Mouse (Mus musculus): ENCODE measurements around the gene Prkce. TPM values are rescaled to one million over a fixed set of nuclear protein-coding genes. Genes with fewer than 3 reads are reported as not detected.

Prkce gene
- polyA plus RNA-seq, 1 experiment from 2014 or later: 5.3 TPM

DNA sequence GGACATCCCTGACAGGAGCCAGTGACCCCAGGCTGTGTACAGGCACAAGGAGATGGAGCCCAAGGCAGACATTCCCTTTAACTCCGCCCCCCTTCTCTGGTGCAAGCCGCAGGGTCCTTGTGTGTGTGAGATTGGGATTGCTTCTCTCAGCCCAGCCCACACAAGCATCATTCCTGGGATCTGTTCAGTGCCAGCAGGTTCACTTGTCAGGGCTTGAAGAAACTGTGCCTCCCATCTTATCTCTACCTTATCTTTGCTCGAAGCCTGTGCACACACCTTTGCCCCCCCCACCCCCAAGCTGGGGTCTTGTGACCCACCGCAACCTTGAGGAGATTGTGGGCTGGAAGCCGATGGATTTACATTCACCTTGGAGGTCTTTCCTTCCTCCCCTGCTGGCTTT lies 508.8 kb downstream of the Prkce start:
- Histone ChIP-seq H3K4me2 (replicated peaks) (no peak overlapping the region), H3K4me1 (no peaks in the 10 kb centered on the region), H3K9ac (replicated peaks) (no peak overlapping the region), H3K27ac (replicated peaks) (no peak overlapping the region), H3K36me3 (no peaks in the 10 kb centered on the region), H3K27me3 (no peaks in the 10 kb centered on the region), H3K4me3 (no peak overlapping the region), H3K9me3 (no peaks in the 10 kb centered on the region)
- WGBS: 84% methylated on average over 5 of the region's 5 CpGs
- no peak for ATAC-seq (ENCODE audit: low FRiP score, low read depth)

DNA sequence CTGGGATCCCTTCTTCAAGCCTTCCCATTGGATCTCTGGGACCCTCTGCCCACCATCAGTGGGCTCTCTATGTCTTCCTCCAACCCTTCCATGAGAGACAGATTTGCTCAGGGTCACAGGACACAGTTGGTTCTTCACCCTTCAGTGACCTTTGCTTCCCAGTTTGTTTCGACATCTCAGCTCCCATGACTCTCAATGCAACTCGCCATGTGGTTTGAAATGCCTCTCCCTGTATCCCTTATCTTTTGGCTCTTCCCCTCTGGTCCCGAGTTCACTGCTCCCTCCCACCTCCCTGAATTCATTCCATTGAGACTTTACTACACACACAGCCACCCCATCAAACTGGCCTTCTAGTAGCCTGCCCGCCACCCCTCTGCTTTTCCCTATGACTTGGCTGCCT lies 509.3 kb downstream of the Prkce start:
- WGBS: 79% methylated on average over 4 of the region's 4 CpGs
- H3K27me3 ChIP-seq: no peaks in the 10 kb centered on the region
- no peak for ATAC-seq (ENCODE audit: low FRiP score, low read depth)
- H3K27ac ChIP-seq (replicated peaks): no peak overlapping the region
- no peak overlapping the region for H3K4me3 ChIP-seq
- H3K4me1 ChIP-seq: no peaks in the 10 kb centered on the region
- no peak overlapping the region for H3K4me2 ChIP-seq (replicated peaks)
- no peaks in the 10 kb centered on the region for H3K9me3 ChIP-seq
- H3K9ac ChIP-seq (replicated peaks): no peak overlapping the region
- no peaks in the 10 kb centered on the region for H3K36me3 ChIP-seq

DNA sequence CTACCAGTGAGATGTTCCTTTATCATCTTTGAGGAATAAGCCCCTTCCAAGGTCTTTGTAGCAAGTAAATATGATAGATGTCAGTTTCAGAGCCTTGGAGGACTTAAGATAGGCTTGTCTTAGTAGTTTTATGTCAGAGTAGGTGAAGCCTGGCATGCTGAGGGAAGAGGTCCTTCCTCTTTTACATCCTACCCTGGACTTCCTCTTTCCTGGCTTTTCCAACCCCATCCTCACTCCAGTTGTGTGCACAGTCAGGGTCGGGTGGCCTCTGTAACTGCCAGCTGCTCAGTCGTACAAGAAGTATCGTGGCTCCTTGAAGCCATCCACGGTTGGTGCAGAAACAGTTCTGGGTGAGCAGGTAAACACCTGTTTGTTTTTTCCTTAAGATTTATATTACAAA lies 517.7 kb downstream of the Prkce start:
- no peak overlapping the region for H3K4me2 ChIP-seq (replicated peaks)
- H3K27ac ChIP-seq (replicated peaks): no peak overlapping the region
- no peaks in the 10 kb centered on the region for H3K4me1 ChIP-seq
- H3K9ac ChIP-seq (replicated peaks): no peak overlapping the region
- ATAC-seq (ENCODE audit: low FRiP score, low read depth): no peak
- H3K4me3 ChIP-seq: no peak overlapping the region
- H3K27me3 ChIP-seq: no peaks in the 10 kb centered on the region
- no peaks in the 10 kb centered on the region for H3K36me3 ChIP-seq
- no peaks in the 10 kb centered on the region for H3K9me3 ChIP-seq
- 92% methylated on average over 4 of the region's 4 CpGs for WGBS

DNA sequence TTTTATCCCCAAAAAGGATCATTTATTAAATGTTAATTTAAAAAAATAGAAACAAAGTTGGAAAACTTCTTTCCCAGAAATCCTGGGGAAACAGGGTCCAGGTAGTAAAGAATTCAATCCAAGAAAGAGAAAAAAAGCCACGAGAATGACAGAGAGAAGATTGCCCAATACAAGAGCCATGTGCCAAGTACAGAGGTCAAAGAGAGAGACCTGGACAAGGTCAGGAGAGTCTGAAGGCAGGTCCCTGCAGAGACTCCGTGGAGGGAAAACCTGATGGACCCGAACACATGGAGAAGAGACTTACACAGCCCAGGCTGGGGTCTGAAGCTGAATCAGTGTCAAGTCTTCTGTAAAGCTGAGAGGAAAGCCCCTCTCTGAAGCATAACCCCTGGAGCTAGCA lies 519.4 kb downstream of the Prkce start:
- Histone ChIP-seq H3K4me1 (no peaks in the 10 kb centered on the region), H3K9me3 (no peaks in the 10 kb centered on the region), H3K4me2 (replicated peaks) (no peak overlapping the region), H3K27ac (replicated peaks) (no peak overlapping the region), H3K36me3 (no peaks in the 10 kb centered on the region), H3K27me3 (no peaks in the 10 kb centered on the region), H3K9ac (replicated peaks) (no peak overlapping the region), H3K4me3 (no peak overlapping the region)
- ATAC-seq (ENCODE audit: low FRiP score, low read depth): no peak
- WGBS: 82% methylated on average over 3 of the region's 3 CpGs

DNA sequence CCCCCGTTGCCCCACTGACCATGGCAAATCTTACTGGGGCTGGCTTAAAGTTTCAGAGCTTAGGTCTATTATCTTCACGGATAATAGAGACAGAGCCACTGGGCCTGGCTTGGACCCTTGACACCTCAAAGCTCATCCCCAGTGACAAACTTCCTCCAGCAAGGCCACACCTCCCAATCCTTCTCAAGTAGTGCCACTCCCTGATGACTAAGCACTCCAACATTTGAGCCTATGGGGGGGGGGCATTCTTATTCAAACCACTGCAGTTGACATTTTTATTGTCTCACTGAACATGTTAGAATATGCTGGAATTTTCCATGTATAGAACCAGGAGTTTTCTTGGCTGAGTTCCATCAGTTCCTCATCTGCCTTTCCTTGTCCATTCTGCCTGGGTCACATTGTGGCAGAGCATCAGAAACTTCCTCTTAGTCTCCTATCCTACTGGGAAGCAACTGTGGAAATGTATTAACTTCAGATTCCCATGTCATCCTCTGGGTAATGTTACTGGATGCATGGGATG lies 523.3 kb downstream of the Prkce start:
- H3K4me3 ChIP-seq: no peak overlapping the region
- H3K9ac ChIP-seq (replicated peaks): no peak overlapping the region
- no peaks in the 10 kb centered on the region for H3K36me3 ChIP-seq
- no peaks in the 10 kb centered on the region for H3K9me3 ChIP-seq
- WGBS: 63% methylated on average over 2 of the region's 2 CpGs
- ATAC-seq (ENCODE audit: low FRiP score, low read depth): no peak
- no peaks in the 10 kb centered on the region for H3K4me1 ChIP-seq
- H3K27me3 ChIP-seq: no peaks in the 10 kb centered on the region
- H3K27ac ChIP-seq (replicated peaks): no peak overlapping the region
- H3K4me2 ChIP-seq (replicated peaks): no peak overlapping the region

DNA sequence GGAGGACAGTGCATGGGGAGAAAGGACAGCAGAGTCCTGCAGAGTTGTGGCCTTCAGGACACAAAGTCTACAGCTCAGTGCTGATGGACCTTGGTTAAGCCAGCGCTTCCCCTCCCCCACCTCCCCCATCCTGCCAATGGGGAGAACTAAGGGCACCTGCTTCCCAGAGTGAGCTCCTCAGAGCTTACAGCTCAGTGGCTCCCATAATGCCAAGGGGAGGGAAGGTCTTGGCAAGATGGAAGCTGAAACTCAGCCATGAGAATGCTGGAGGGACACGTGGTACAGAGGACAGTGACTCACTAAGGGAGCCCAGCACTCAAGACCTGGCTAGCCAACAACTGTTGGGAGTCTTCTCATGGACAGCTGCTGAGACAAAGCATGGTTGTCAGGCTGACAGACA lies 530.2 kb downstream of the Prkce start:
- H3K27ac ChIP-seq (replicated peaks): no peak overlapping the region
- H3K27me3 ChIP-seq: no peaks in the 10 kb centered on the region
- H3K36me3 ChIP-seq: no peaks in the 10 kb centered on the region
- H3K4me3 ChIP-seq: no peak overlapping the region
- no peaks in the 10 kb centered on the region for H3K4me1 ChIP-seq
- no peak overlapping the region for H3K9ac ChIP-seq (replicated peaks)
- H3K4me2 ChIP-seq (replicated peaks): no peak overlapping the region
- 81% methylated on average over 2 of the region's 2 CpGs for WGBS
- ATAC-seq (ENCODE audit: low FRiP score, low read depth): no peak
- H3K9me3 ChIP-seq: no peaks in the 10 kb centered on the region

DNA sequence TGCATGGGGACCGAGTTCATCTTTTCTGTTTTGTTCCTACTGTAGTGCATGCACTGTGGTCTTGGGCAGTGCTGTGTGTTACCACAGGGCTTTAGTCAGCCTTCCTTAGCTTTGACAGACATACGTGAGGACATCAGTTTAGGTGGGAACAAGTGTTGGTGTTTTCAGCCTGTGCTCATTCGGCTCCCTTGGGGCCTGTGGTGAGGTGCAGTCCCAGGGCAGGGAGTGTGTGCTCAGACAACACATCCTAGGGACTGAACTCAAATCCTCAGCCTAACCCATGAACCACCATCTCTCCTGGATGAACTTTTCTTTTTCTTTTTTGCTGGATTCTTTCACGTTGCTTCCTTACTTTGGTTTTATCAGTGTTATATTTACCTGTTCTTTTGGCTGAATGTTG lies 535.8 kb downstream of the Prkce start:
- no peak for ATAC-seq (ENCODE audit: low FRiP score, low read depth)
- Histone ChIP-seq H3K27me3 (no peaks in the 10 kb centered on the region), H3K9me3 (no peaks in the 10 kb centered on the region), H3K27ac (replicated peaks) (no peak overlapping the region), H3K4me3 (no peak overlapping the region), H3K4me1 (no peaks in the 10 kb centered on the region), H3K9ac (replicated peaks) (no peak overlapping the region), H3K36me3 (no peaks in the 10 kb centered on the region), H3K4me2 (replicated peaks) (no peak overlapping the region)
- 82% methylated on average over 4 of the region's 4 CpGs for WGBS

DNA sequence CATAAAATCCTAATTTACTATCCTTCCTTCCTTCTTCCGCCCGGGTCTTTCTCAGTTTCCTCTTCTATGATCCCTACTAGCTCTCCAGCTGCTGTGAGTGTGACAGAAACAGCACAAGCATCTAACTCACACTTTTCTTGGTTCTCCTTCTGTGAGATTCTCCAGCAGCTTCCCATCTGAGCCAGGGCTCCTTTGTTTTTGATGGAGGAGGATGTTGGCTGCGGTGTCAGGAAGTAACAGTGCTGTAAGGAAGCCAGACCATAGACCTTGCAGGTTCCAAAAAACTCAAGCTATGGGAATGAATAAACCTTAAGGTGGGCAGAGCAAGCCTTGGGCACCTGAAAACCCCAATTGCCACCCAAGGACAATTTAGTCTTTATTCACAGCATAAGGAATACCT lies 537.7 kb downstream of the Prkce start:
- no peak overlapping the region for H3K9ac ChIP-seq (replicated peaks)
- no peaks in the 10 kb centered on the region for H3K4me1 ChIP-seq
- no peak for ATAC-seq (ENCODE audit: low FRiP score, low read depth)
- H3K27ac ChIP-seq (replicated peaks): no peak overlapping the region
- no peak overlapping the region for H3K4me2 ChIP-seq (replicated peaks)
- H3K4me3 ChIP-seq: no peak overlapping the region
- H3K36me3 ChIP-seq: no peaks in the 10 kb centered on the region
- no peaks in the 10 kb centered on the region for H3K27me3 ChIP-seq
- WGBS: 88% methylated on average over 3 of the region's 3 CpGs
- no peaks in the 10 kb centered on the region for H3K9me3 ChIP-seq

DNA sequence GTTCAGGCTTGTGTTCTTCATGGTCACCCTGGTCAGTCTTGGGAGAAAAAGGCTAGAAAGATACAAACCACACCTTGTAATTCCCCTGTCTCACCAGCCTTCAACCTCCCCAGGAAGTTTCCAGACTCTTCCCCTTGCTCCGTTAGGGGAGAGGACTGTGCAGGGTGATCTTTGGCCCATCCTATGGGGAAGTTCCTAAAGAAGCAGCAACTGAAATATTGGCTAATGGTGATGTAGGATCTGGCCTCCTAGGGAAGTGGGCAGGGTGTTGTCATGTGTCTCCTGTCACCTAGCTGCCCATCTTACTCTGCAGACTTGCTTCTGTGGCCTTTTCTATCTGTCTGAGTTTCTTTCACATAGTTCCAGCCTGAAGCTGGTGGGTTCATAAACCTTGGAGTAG lies 538.9 kb downstream of the Prkce start:
- H3K4me1 ChIP-seq: no peaks in the 10 kb centered on the region
- no peak overlapping the region for H3K4me2 ChIP-seq (replicated peaks)
- no peaks in the 10 kb centered on the region for H3K9me3 ChIP-seq
- ATAC-seq (ENCODE audit: low FRiP score, low read depth): no peak
- H3K27ac ChIP-seq (replicated peaks): no peak overlapping the region
- WGBS: 94% methylated on average over 1 of the region's 1 CpGs
- no peaks in the 10 kb centered on the region for H3K36me3 ChIP-seq
- no peaks in the 10 kb centered on the region for H3K27me3 ChIP-seq
- H3K9ac ChIP-seq (replicated peaks): no peak overlapping the region
- no peak overlapping the region for H3K4me3 ChIP-seq

Other genes with a start within 250 kb of the Prkce start
- gene Srbd1, start 22.6 kb upstream of the Prkce start, polyA plus RNA-seq (2016; fragmentation: Nextera tagmentation; extraction: Ambion mirVana): 22.3 and 22.9 TPM in 2 replicates

Measured in midbrain, embryonic 12.5 days (tissue).